Mouse (Mus musculus) erythroblast, embryonic 14.5 days (primary cell): ENCODE data around the gene Btk. TPM values are rescaled to one million over a fixed set of nuclear protein-coding genes. Genes with fewer than 3 reads are reported as not detected.

Experiments
- H3K27me3 ChIP-seq: 2 replicates; pipeline ENCODE4 v1.6.1; 2012; ENCODE audit warnings: inconsistent platforms; ENCODE audit not compliant: control insufficient read depth
- H3K36me3 ChIP-seq: 2 replicates; pipeline ENCODE4 v1.6.1; 2012; ENCODE audit warnings: mild to moderate bottlenecking, inconsistent platforms; ENCODE audit not compliant: control insufficient read depth
- H3K4me1 ChIP-seq: 2 replicates; pipeline ENCODE4 v1.6.1; 2012; ENCODE audit warnings: inconsistent platforms; ENCODE audit not compliant: control insufficient read depth
- H3K4me3 ChIP-seq: replicated peaks from 2 replicates; pipeline ENCODE3; 2012; ENCODE audit warnings: moderate library complexity, mild to moderate bottlenecking, inconsistent platforms
- H3K9me3 ChIP-seq: 2 replicates; pipeline ENCODE4 v1.6.1; 2012; ENCODE audit warnings: low read length, inconsistent platforms, mixed read lengths; ENCODE audit not compliant: control insufficient read depth
- GATA1 ChIP-seq: IDR thresholded peaks from 2 replicates; pipeline ENCODE4 v1.6.1; 2012; ENCODE audit warnings: low read length, inconsistent platforms, mixed read lengths
- TAL1 ChIP-seq: IDR thresholded peaks from 3 replicates; pipeline ENCODE4 v1.6.1; 2012; ENCODE audit warnings: low read length, inconsistent platforms, mixed read lengths
- polyA plus RNA-seq: library from polyadenylated mRNA; stranded (reverse); fragments of >175 nt; gene quantifications from 2 replicates; pipeline ENCODE4 v1.2.3, GENCODE M21; 2012

Btk gene
- polyA plus RNA-seq, 1 experiment = 0.29 TPM

DNA sequence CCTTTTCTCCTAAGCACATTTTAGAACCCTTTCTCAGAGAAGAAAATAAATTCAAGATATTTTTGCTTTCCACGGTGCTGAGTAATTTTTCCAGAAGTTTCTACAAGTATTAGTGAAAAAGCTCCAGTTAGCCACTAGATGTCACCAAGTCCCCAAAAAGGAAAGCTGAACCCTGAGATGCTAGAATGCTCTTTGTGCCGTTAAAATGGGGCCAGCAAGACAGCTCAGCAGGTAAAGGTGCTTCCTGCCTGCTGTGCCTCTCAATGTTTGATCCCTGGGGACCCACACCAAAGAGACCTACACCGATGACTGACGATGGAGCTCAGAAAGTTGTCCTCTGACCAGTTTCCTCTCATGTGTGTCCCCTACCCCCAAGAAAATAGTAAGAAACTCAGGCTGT is 26.1 kb upstream of the Btk start:
- H3K27me3 ChIP-seq = no peaks in the 10 kb centered on the region
- no peak overlapping the region for H3K4me3 ChIP-seq
- H3K4me1 ChIP-seq = peaks cover 25% of the 10 kb centered on the region
- TF ChIP-seq GATA1 (no peak), TAL1 (no peak)
- H3K9me3 ChIP-seq = no peaks in the 10 kb centered on the region
- peaks cover 28% of the 10 kb centered on the region for H3K36me3 ChIP-seq

DNA sequence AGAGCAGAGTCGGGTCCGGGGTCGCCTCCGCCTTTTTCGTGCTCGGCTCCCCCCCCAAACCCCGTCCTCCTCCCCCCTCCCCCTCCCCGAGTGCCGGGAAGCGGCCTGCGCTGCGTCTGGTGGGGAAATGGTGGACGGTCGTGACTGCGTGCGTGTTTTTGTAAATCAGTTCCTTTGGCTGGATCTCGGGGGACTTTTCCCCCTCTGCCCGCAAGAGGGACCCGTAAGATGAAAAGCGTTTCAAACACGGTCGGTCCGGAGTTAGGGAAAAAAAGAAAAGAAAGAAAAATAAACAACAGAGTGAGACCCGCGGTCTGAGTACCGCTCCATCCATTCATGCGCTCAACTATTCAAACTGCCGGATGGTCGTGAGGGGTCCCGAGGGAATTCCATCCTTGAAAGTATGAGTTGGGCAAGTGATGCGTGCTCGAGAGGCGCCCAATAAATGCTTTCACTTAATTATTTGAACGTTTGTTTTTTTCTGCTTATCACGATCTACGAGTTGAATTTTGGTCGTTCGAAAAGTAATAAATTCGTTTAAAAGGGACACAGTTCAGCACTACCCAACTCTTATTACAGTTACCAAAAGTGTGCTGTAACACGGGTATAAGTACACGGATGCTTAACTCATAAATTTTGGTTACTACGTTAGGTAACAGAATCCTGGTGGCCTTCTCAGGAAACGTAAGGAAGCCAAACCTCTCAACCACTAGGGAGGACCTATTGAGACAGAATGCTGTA is 18.2 kb upstream of the Btk start:
- Histone ChIP-seq H3K4me1 (peaks cover 23% of the 10 kb centered on the region), H3K36me3 (peaks cover 26% of the 10 kb centered on the region), H3K9me3 (0 out of 2 replicates have a peak, but pooled peaks cover 2% of the 10 kb centered on the region), H3K27me3 (0 out of 2 replicates have a peak, but pooled peaks cover 2% of the 10 kb centered on the region), H3K4me3 (peak overlapping the region; percentile 81)
- no peak for TF ChIP-seq TAL1
- TF ChIP-seq GATA1 = no peak

DNA sequence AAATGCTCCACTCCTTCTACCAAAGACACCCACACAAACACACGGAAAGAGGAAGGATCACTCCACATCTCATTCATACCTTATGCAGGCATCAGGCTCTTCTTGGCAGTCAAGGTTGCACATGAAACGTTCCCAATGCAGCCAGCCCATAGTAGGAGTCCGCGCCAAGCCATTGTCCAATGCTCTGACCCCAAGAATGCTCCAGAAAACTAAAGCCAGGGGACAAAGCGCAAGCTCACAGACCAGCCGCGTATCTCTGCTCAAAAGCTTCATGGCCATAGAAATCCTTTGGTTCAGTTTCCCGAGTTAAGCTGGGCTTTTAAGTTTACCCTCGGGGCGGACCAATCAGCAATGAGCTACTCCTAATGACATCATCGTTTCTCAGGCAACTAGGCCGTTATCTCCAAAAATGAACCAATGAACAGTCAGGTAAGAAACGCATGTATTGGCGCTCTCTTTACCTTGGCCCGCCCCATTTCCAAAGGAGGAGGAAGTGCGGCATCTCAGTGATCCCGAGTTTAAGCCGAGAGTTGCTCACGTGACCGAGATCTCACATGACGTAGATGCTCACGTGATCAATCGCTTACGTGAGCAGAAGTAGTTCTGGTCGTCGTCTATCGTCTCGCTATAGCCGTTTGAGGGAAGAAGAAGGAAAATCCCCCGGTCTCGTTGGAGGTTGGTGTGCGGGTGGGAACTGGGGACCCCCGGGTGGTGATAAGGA is 17.4 kb upstream of the Btk start, which contains the start of the genes Gla and Hnrnph2:
Gene Gla, minus strand, starts transcription at position 467 of the 721 bp plus-strand sequence.
Gene Hnrnph2, plus strand, starts transcription at position 521 of the 721 bp plus-strand sequence.
- H3K27me3 ChIP-seq = 0 out of 2 replicates have a peak, but pooled peaks cover 2% of the 10 kb centered on the region
- peaks cover 23% of the 10 kb centered on the region for H3K36me3 ChIP-seq
- H3K9me3 ChIP-seq = 0 out of 2 replicates have a peak, but pooled peaks cover 2% of the 10 kb centered on the region
- peaks cover 23% of the 10 kb centered on the region for H3K4me1 ChIP-seq
- TF ChIP-seq TAL1 (no peak), GATA1 (peak; percentile 40)
- H3K4me3 ChIP-seq = peak within 1 kb of the TSS; percentile 81

DNA sequence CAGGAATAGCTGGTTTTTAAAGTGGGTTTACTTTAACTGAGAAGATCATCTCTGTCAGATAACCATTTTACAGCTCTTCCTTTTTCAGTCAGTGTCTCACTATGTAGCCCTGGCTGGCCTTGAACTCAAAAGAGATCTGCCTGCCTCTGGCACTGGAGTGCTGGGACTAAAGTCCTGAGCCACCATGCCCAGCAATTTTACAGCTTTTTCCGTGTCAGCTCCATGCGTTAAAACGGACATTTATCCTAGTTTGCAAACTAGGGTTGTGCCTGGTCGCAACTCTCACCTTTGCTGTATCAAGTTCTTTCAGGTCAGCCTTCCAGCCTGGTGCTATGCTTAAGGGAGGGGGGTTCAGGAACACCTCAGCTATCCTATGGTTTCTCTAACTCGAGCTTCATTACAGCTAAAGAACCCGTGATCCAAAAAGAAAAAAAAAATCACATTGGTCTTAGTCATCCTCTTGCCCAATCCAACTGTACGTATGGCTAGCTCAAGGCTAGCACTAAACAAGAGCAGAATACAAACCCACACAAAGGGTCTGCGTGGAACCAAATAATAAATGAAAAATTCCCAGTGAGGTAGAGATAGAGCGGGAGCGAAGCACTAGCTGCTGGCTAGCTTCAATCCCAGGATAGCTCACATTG is 16.7 kb upstream of the Btk start:
- Histone ChIP-seq H3K9me3 (0 out of 2 replicates have a peak, but pooled peaks cover 2% of the 10 kb centered on the region), H3K27me3 (0 out of 2 replicates have a peak, but pooled peaks cover 2% of the 10 kb centered on the region), H3K36me3 (peaks cover 17% of the 10 kb centered on the region), H3K4me1 (peaks cover 23% of the 10 kb centered on the region), H3K4me3 (peak overlapping the region; percentile 81)
- TF ChIP-seq GATA1 (no peak), TAL1 (no peak)

DNA sequence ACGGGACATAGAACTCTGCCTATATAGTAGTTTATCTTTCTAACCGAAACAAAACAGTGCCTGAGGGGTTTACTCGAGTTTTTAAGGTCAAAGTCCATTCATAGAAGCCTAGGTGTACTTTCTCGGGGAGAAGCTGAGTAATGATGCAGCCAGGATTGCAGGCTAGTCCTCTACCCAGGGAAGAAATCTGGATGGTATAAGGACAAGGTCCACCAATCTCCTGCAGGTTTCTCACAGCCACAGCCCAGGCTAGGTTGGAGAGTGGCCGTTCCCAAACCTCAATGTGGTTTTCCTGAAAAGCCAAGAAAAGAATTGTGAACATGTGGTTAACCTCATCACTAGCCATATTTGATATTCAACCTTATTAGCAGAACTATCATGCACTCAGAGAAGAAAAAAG is 6.5 kb upstream of the Btk start:
- Histone ChIP-seq H3K4me3 (no peak overlapping the region), H3K36me3 (peaks cover 28% of the 10 kb centered on the region), H3K9me3 (peaks cover 7% of the 10 kb centered on the region; the same call in 1 of the 2 replicates), H3K4me1 (peaks cover 13% of the 10 kb centered on the region), H3K27me3 (no peaks in the 10 kb centered on the region)
- TF ChIP-seq TAL1 = no peak
- no peak for TF ChIP-seq GATA1

DNA sequence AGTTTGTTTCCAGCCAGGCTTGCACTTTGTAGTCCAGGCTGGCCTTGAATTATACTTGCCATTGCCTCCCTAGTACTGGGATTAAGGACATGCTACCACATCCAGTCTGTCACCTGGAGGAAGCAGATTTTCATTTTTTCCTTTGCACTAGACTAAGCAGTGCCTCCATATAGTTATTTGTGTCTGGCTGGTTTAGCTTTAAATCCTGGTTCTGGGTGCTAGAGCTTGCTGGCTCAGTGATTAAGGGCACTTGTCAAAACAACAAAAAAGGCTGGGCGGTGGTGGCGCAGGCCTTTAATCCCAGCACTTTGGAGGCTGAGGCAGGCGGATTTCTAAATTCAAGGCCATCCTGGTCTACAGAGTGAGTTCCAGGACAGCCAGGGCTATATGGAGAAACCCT is 5.6 kb upstream of the Btk start:
- peaks cover 28% of the 10 kb centered on the region for H3K36me3 ChIP-seq
- H3K9me3 ChIP-seq = peaks cover 7% of the 10 kb centered on the region; the same call in 1 of the 2 replicates
- TF ChIP-seq TAL1 (no peak), GATA1 (no peak)
- H3K4me1 ChIP-seq = peaks cover 21% of the 10 kb centered on the region
- no peaks in the 10 kb centered on the region for H3K27me3 ChIP-seq
- no peak overlapping the region for H3K4me3 ChIP-seq

DNA sequence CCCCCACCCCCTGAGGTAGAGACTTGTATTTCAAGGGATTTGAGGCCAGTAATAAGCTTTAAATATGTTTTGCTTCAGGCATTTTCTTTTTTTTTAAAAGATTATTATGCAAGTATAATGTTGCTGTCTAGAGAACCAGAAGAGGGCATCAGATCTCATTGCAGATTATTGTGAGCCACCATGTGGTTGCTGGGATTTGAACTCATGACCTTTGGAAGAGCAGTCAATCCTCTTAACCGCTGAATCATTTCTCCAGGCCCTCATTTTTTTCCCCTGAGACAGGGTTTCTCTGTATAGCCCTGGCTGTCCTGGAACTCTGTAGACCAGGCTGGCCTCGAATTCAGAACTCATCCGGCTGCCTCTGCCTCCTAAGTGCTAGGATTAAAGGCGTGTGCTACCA is 4.9 kb upstream of the Btk start:
- Histone ChIP-seq H3K27me3 (no peaks in the 10 kb centered on the region), H3K4me1 (peaks cover 28% of the 10 kb centered on the region), H3K4me3 (no peak overlapping the region), H3K9me3 (peaks cover 7% of the 10 kb centered on the region; the same call in 1 of the 2 replicates), H3K36me3 (peaks cover 28% of the 10 kb centered on the region)
- no peak for TF ChIP-seq TAL1
- TF ChIP-seq GATA1 = no peak

DNA sequence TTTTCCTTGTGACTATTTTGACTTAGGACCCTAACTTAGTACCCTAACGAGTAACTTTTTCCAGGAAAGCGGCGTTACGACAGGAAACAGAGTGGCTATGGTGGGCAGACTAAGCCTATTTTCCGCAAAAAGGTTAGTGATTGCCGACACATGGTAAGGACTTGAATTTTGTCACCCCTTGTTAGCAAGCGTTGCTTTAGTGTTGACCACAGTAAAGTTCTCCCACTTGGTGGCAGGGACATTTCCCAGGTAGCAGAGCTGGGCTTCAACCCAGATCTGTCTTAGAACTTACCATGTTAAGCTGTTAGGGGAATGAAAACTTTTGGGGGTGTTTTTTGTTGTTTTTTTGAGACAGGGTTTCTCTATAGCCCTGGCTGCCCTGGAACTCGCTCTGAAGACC is 3.1 kb upstream of the Btk start:
- H3K27me3 ChIP-seq = no peaks in the 10 kb centered on the region
- H3K4me1 ChIP-seq = peaks cover 44% of the 10 kb centered on the region
- H3K4me3 ChIP-seq = peak overlapping the region; percentile 87
- TF ChIP-seq TAL1 = no peak
- H3K9me3 ChIP-seq = peaks cover 7% of the 10 kb centered on the region; the same call in 1 of the 2 replicates
- peaks cover 28% of the 10 kb centered on the region for H3K36me3 ChIP-seq
